Mouse (Mus musculus) kidney, embryonic 14.5 days (tissue): ENCODE data around the gene Tcf19. TPM values are rescaled to one million over a fixed set of nuclear protein-coding genes. Genes with fewer than 3 reads are reported as not detected.
"Not testable (repeated sequence)": the region's sequence is repeated elsewhere in the genome, so short reads cannot be mapped to it uniquely, and the experiment has no call there.

Source experiments
- ATAC-seq: fragments of 200-750 bp; cut with Nextera tagmentation; 2 replicates; pipeline ENCODE4 v1.8.0; 2017; ENCODE audit warnings: moderate number of reproducible peaks, mild to moderate bottlenecking, moderate TSS enrichment, moderate library complexity; ENCODE audit not compliant: low FRiP score, low TSS enrichment
- H3K27ac ChIP-seq: fragments of 300-500 bp; sonication (generic); 2 replicates; pipeline ENCODE4 v1.5.1; 2014; ENCODE audit warnings: low read depth, mild to moderate bottlenecking, low read length, moderate library complexity, mixed read lengths
- H3K27me3 ChIP-seq: fragments of 300-500 bp; sonication (generic); 2 replicates; pipeline ENCODE4 v1.6.1; 2014; ENCODE audit warnings: mild to moderate bottlenecking, low read length; ENCODE audit not compliant: control insufficient read depth, insufficient read depth
- H3K36me3 ChIP-seq: fragments of 300-500 bp; sonication (generic); 2 replicates; pipeline ENCODE4 v1.6.1; 2014; ENCODE audit warnings: low read length, mixed read lengths; ENCODE audit not compliant: control insufficient read depth, insufficient read depth
- H3K4me1 ChIP-seq: fragments of 300-500 bp; sonication (generic); 2 replicates; pipeline ENCODE4 v1.6.1; 2014; ENCODE audit warnings: low read length, mixed read lengths; ENCODE audit not compliant: control insufficient read depth, insufficient read depth
- H3K4me2 ChIP-seq: fragments of 300-500 bp; sonication (generic); replicated peaks from 2 replicates; pipeline ENCODE4 v1.6.1; 2014; ENCODE audit warnings: low read depth, mild to moderate bottlenecking, low read length
- H3K4me3 ChIP-seq: fragments of 300-500 bp; sonication (generic); 2 replicates; pipeline ENCODE4 v1.5.1; 2014; ENCODE audit warnings: mild to moderate bottlenecking, low read length
- H3K9ac ChIP-seq: fragments of 300-500 bp; sonication (generic); 2 replicates; pipeline ENCODE4 v1.6.1; 2014; ENCODE audit warnings: low read depth, mild to moderate bottlenecking, low read length, moderate library complexity
- H3K9me3 ChIP-seq: fragments of 300-500 bp; sonication (generic); 2 replicates; pipeline ENCODE4 v1.6.1; 2016; ENCODE audit warnings: low read length; ENCODE audit not compliant: control insufficient read depth
- WGBS: fragments of 180-500 bp; shearing (Covaris S2); extraction: QIAGEN DNeasy Blood & Tissue Kit; methylation state at CpG from one replicate; pipeline ENCODE4 v1.1.7; 2014; 5-methylcytosine and 5-hydroxymethylcytosine counted together
- polyA plus RNA-seq: library from polyadenylated mRNA; unstranded; fragments of >200 nt; fragmentation: Nextera tagmentation; extraction: Ambion mirVana; gene quantifications from 2 replicates; pipeline ENCODE4 v1.2.1, GENCODE M21; 2014

Gene Tcf19
- polyA plus RNA-seq, 1 experiment from 2014 or later = 67.8 TPM

DNA sequence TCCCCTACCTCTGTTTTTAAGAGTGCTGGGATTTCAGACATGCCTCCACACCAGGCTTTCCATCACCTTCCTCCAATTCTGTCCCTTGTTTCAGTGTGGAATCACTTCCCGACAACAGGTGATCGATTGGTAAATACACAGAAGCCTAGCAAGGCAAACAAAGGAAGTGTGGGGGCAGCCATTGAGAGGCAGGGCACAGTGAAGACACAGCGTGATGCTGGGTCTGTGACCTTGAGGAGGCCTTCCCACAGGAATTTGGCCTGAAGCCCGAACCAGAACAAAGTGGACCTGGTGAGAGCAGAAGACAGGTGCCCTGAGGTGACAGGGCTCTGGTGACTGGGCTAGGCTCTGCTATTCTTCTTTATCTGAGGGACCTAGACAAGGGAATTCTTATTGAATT is 30.9 kb downstream of the Tcf19 start:
- Histone ChIP-seq H3K9me3 (no peaks in the 10 kb centered on the region), H3K4me3 (no peak overlapping the region), H3K36me3 (no peaks in the 10 kb centered on the region), H3K9ac (no peak overlapping the region), H3K27ac (no peak overlapping the region), H3K4me2 (no peak overlapping the region), H3K4me1 (no peaks in the 10 kb centered on the region), H3K27me3 (no peaks in the 10 kb centered on the region)
- no peak for ATAC-seq
- WGBS = 43% methylated on average over 4 of the region's 4 CpGs

DNA sequence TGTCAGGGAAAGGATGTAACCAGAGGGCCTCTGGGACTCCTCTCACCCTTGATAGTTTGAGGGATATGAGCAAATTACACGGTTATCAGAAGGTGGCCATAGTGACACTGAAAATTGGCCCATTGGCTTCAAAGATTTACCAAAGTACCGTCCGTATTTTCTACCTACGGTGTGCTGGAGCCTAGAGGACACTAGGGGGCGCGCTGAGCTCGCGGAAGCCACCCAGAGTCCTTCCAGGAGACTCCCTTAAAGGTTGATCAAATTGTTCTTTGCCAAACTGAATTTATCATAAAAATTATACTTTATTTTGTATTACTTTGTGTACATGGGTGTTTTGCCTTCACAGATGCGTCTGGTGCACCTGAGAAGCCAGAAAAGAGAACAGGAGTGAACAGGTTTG is 32.6 kb downstream of the Tcf19 start:
- H3K9me3 ChIP-seq = no peaks in the 10 kb centered on the region
- no peaks in the 10 kb centered on the region for H3K36me3 ChIP-seq
- H3K27ac ChIP-seq = no peak overlapping the region
- H3K4me1 ChIP-seq = no peaks in the 10 kb centered on the region
- 2% methylated on average over 9 of the region's 9 CpGs for WGBS
- H3K4me2 ChIP-seq = no peak overlapping the region
- H3K4me3 ChIP-seq = no peak overlapping the region
- no peak overlapping the region for H3K9ac ChIP-seq
- ATAC-seq = peak; percentile 12; the same call in 1 of the 2 replicates
- no peaks in the 10 kb centered on the region for H3K27me3 ChIP-seq

DNA sequence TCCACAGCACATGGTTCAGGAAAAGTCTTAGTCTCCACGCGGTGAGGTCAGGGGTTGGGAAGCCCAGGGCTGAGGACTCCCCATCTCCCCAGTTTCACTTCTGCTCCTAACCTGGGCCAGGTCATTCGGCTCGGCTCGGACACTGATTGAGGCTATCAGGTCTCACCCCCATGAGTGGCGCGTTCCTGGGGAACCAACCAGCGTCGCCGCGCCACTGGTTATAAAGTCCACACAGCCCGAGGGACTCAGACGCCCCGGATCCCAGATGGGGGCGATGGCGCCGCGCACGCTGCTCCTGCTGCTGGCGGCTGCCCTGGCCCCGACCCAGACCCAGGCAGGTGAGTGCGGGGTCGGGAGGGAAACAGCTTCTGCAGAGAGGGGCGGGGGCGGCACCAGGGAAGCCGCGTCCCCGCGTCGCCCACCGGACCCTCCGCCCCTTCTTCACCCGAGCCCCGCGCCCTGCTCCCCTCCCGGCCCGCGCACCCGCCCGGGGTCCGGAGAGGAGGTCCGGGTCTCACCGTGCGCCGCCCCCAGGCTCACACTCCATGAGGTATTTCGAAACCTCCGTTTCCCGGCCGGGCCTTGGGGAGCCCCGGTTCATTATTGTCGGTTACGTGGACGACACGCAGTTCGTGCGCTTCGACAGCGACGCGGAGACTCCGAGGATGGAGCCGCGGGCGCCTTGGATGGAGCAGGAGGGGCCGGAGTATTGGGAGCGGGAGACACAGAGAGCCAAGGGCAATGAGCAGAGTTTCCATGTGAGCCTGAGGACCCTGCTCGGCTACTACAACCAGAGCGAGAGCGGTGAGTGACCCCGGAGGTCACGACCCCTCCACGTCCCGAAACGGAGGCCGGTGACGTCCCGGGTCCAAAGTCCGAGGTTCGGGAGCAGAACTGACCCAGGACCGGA is 46.5 kb downstream of the Tcf19 start, which contains the start of gene H2-Q10:
H2-Q10 (plus strand) TSS at position 248 of the 910 bp plus-strand sequence.
- Histone ChIP-seq H3K4me3 (peak within 1 kb of the TSS; percentile 40), H3K4me1 (0 out of 2 replicates have a peak, but pooled peaks cover 4% of the 10 kb centered on the region), H3K36me3 (no peaks in the 10 kb centered on the region), H3K27ac (no peak within 1 kb of the TSS), H3K27me3 (peaks cover 25% of the 10 kb centered on the region), H3K9me3 (no peaks in the 10 kb centered on the region), H3K9ac (peak within 1 kb of the TSS; percentile 37; the same call in 1 of the 2 replicates), H3K4me2 (peak within 1 kb of the TSS; percentile 84)
- WGBS = 1% methylated on average over 76 of the region's 80 CpGs
- ATAC-seq = peak; percentile 71

DNA sequence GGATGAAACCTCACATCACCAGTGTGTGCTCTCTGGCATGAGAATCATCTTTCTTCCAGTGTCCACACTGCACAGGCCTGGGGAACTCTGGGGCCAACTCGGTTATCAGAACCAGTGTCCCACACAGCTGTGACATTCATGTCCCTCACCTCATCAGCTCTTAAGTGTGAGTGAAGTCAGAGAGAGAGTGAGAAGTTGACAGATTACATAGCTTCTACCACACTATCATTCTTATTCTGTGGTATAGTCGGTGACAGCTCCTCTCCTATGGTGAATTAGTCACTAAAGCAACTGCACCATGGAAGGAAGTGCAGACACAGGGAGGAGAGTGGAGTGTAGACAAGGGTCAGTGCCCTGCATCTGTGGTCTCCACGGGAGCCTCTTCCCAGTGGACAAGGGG is 47.7 kb downstream of the Tcf19 start:
- not testable (repeated sequence) for H3K4me3 ChIP-seq, H3K36me3 ChIP-seq, H3K4me2 ChIP-seq, H3K4me1 ChIP-seq, H3K9ac ChIP-seq, H3K9me3 ChIP-seq, ATAC-seq, H3K27ac ChIP-seq
- peaks cover 25% of the 10 kb centered on the region for H3K27me3 ChIP-seq
- WGBS = 61% methylated on average over 3 of the region's 3 CpGs

DNA sequence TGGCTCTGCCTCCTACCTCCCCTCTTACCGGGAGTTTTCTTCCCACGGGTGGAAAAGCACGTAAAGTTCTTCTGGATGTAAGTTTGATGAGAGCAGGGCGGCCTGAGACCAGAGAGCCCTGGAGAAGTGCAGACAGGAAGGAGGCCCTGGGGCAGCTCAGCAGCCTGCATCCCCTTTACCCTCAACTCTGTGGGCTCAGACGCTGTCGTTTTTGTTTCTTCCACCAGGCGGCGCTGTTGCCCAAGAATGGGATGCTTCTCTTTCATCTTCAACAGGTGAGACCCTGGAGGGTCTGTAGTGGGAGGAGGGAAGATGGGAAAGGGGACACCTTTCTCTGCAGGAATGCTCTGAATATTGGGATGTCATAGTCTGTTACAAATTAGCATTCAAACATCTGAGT is 51.0 kb downstream of the Tcf19 start:
- H3K36me3 ChIP-seq, H3K4me3 ChIP-seq, ATAC-seq, H3K27ac ChIP-seq, H3K4me1 ChIP-seq, H3K9me3 ChIP-seq, H3K9ac ChIP-seq, H3K4me2 ChIP-seq: not testable (repeated sequence)
- peaks cover 23% of the 10 kb centered on the region for H3K27me3 ChIP-seq
- 6% methylated on average over 8 of the region's 8 CpGs for WGBS

Other genes with a start within 250 kb of the Tcf19 start
- gene H2-Q1, start 196.4 kb downstream of the Tcf19 start, polyA plus RNA-seq = not detected in 2 replicates
- 0.24 and 0.37 TPM in 2 replicates for gene H2-Q2, start 174.6 kb downstream of the Tcf19 start, polyA plus RNA-seq
- gene H2-Q4, start 137.2 kb downstream of the Tcf19 start, polyA plus RNA-seq = 3.2 and 3.6 TPM in 2 replicates
- 2.2 and 2.8 TPM in 2 replicates for gene H2-Q6, start 92.0 kb downstream of the Tcf19 start, polyA plus RNA-seq
- 11.6 and 15.4 TPM in 2 replicates for gene H2-Q7, start 77.7 kb downstream of the Tcf19 start, polyA plus RNA-seq
- 0.26 and 0.39 TPM in 2 replicates for gene H2-Q10, start 46.7 kb downstream of the Tcf19 start, polyA plus RNA-seq
- not detected in 2 replicates for gene Pou5f1, start 10.8 kb downstream of the Tcf19 start, polyA plus RNA-seq
- 10.3 and 19.1 TPM in 2 replicates for gene Cchcr1, start 276 bp upstream of the Tcf19 start, polyA plus RNA-seq
- 0.79 and 0.80 TPM in 2 replicates for gene Psors1c2, start 16.4 kb upstream of the Tcf19 start, polyA plus RNA-seq
- gene Cdsn, start 35.3 kb upstream of the Tcf19 start, polyA plus RNA-seq = not detected in 2 replicates
- gene 2300002M23Rik, start 50.6 kb upstream of the Tcf19 start, polyA plus RNA-seq = not detected in 2 replicates
- gene Sfta2, start 84.7 kb upstream of the Tcf19 start, polyA plus RNA-seq = 3.3 and 4.2 TPM in 2 replicates
- gene Gm9573, start 109.8 kb upstream of the Tcf19 start, polyA plus RNA-seq = not detected in 2 replicates
- 0.15 and 0.24 TPM in 2 replicates for gene Mucl3, start 126.9 kb upstream of the Tcf19 start, polyA plus RNA-seq
- 9.5 and 16.8 TPM in 2 replicates for gene Vars2, start 150.8 kb upstream of the Tcf19 start, polyA plus RNA-seq
- 50.7 and 56.7 TPM in 2 replicates for gene Gtf2h4, start 156.9 kb upstream of the Tcf19 start, polyA plus RNA-seq
- 34.6 and 52.0 TPM in 2 replicates for gene Ddr1, start 187.8 kb upstream of the Tcf19 start, polyA plus RNA-seq